Mouse (Mus musculus): Measurements from ENCODE around the gene Cers3.

Cers3 gene

DNA sequence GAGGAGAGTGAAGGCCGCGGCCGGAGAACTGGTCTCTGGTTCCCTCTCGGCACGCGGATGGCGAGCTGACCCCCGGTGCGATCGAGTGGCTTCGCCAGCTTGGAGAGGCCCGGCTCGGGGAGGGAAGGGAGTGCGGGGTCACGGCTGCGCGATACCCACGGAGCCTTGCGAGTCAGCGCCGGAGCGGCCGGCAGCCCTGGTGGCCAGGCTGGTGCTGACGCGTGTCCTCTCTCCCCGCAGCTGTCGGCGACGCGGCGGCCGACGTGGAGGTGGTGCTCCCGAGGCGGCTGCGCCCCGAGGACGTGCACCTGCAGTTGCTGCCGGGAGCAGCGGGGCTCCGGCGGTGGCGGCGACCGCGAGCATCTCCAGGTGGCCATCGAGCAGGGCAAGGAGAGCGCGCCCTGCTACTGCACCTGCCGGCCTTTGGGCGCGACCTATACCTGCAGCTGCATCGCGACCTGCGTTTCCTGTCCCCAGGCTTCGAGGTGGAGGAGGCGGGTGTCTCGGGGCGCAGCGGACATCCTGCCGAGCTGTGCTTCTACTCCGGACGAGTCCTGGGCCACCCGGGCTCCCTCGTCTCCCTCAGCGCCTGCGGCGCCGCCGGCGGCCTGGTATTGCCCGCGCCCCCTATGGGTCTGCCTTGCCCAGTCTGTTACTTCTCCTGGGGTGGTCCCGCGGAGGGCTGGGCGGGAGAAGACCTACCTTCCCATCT is 96.9 kb downstream of the Cers3 start:
- peak; percentile 22 to 51 for DNase-seq (ENCODE audit: low spot score in 2 of 2)

DNA sequence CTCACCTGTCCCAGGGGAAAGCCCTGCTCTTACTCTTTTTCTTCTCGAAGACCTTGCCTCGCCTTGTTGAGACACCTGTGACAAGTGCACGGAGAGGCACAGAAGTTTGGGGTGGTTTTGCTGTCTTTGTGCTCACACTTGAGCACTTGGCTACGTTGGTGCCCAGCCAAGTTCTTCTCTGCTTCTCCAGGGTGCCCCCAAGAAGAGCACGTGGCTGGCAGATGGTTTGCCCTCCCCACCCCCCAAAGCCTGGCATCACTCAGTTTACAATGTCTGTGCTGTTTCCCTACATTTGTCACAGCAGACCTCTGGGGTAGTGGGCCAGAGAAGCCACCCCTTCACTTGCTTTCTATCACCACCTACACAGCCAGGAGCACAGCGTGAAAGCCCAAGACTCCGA is 97.9 kb downstream of the Cers3 start:
- no peak for DNase-seq (ENCODE audit: low spot score in 2 of 2)

DNA sequence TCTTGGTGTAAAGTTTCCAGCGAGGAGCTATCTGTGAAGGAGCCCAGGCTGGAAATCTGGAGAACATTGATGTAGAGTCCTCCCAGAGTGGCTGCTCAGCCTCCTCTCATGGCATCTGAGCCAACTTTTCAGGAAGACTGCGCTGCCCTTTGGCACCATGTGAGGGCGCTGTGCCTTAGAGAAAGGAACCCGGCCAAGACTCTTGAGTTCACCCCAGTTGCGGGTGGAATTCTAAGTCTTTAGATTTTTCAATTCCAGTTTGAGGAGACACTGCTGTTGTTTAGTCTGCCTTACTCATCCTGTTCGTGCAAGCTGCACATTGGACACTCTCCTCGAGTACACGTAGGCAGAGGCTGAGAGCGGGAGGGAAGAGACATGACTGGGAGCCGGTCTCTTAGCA is 98.7 kb downstream of the Cers3 start:
- peak in 1 of 2 experiments; percentile 50 for DNase-seq (ENCODE audit: low spot score in 2 of 2)

DNA sequence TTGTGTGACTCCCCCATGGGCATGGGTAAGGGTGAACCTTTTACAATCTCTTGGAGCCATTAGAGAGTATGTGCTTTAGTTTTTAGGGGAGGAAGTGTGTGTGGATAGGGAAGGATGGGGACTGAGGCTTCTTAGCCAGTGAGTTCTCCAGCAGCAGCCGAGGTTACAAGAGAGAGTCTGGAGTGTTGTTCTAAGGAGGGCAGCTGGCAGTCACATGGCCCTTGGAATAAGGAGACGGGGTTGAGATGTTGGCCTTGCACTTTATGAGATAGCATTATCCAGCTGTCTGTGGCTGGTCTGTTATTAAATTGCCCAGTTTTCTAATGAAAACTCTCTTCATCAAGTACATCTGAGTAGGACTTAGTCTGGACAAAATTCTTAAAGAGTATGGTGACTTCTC is 100.5 kb downstream of the Cers3 start:
- DNase-seq (ENCODE audit: low spot score in 2 of 2), result no peak

DNA sequence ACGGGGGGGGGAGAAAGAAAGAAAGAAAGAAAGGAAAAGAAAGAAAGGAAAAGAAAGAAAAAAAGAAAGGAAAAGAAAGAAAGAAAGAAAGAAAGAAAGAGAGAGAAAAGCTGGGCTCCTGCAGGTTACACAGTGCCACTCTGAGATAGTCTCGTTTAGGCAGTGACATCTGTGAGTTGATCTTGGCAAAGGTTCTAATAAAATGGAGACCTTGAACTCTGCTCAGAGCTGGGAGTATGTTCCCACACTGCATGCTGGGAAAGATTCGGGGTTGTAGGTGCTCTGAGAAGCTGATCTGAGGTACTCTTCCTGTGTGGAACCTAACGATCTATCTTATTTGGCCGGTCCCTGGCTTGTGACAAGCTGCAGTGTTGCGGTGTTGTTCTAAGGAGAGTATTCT is 103.3 kb downstream of the Cers3 start:
- DNase-seq (ENCODE audit: low spot score in 2 of 2), result no peak

DNA sequence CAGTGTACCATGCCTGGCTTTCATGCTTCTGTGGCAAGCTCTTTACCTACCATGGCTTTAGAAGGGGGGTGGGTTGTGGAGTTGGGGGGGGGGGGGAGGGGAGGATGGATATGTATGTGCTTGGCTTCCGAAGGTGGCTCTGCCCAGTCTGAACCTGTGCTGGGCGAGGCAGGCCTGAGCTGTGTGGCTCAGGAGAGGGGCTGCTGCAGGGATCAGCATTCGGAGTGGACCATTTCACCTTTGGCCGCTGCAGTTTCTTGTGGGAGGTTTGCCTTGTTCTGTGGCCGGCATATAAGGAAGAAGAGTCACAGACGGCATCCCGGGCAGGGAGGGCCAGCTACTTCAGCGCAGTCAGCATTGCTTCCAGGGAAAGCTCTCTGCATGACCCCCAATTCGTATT is 104.0 kb downstream of the Cers3 start:
- DNase-seq (ENCODE audit: low spot score in 2 of 2), result no peak

DNA sequence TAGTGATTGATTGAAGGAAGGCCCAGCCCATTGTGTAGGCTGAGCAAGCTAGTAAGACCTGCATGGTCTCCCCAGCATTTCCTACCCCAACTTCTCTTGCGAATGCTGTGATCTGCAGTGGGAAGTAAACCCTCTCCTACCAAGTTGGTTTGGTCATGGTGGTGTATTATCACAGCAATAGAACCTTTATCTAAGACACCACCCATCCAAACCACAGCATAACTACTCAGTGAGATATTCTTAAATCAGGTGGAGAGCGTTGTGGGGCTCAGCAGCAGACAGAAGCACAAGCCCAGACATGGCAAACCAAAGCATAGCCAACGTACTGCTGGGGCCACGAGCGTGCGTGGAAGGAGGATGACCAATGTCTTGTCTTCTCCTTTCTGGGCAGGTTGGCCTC is 106.0 kb downstream of the Cers3 start:
- DNase-seq (ENCODE audit: low spot score in 2 of 2), result no peak

DNA sequence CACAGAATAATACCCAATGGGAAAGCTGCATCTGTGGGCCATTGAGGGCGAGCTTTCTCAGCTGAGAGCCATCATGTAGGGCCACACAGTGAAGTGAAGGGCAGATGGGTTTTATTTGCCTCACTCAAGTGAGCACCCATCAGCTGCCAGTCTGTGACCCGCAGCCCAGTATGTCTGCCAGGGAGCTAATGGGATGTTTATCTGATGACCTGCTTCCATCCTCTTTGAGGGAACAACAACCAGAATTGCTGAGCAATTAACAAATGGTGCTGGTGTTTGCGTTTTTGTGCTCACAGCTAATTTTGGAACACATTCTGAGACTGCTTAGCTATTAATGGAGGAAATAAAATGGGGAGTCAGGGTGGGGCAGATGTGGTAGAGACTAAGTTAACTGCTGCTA is 108.9 kb downstream of the Cers3 start:
- DNase-seq (ENCODE audit: low spot score in 2 of 2), result no peak

DNA sequence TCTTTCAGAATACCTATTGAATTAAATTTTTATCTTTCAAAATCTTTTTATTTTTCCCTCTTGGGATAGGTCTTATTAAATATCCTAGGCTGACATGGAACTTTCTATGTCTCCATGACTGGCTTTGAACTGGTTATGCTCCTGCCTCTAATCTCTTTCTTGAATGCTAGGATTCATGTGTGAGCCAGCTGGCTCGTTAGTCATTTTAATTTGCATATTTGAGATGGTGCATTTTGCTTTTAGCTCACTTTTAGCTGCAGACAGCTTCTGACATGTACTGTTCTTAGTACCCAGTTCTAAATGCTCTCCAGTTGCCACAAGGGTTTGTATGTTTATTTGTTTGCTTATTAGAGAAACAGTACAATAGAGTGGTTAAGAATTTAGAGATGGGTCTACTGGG is 114.3 kb downstream of the Cers3 start:
- no peak for DNase-seq (ENCODE audit: low spot score in 2 of 2)

DNA sequence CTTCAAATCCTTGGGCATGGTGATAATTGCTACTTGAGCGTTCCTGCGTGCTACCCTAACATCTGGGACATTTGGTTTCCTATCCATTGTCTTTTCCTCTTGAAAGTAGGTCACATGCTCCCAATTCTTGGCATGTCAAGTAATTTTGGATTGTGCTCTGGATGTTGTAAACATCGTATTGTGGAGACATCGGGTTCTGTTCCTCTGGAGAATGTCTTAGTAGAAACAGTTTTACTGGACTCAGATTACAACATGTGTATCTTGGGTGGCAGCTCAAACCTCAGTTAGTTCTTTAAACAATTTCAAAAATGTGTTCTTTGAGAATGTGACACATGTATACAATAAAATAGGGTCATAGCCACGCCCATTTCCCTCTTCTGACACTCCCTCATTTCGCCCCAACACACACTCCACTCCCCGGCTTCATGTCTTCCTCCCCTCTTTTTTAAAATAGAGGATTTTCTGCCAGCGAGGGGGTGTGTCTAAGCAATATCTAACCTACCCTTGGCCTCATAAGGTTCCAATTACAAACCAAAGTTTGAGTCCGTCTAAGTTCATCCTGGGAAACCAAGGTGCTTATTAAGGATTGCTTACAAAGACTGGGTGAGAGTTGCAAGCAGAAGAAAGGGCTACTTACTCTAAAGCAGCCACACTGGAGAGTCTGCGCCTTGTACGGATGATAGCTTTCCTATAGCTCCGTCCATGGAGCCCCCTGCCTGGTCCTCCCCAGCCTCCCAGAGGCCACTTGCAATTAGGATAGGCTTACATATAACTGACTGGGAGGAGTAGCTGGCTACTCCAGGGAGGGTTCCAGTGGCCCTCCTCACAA is 115.2 kb downstream of the Cers3 start:
- DNase-seq (ENCODE audit: low spot score in 2 of 2), result no peak

DNA sequence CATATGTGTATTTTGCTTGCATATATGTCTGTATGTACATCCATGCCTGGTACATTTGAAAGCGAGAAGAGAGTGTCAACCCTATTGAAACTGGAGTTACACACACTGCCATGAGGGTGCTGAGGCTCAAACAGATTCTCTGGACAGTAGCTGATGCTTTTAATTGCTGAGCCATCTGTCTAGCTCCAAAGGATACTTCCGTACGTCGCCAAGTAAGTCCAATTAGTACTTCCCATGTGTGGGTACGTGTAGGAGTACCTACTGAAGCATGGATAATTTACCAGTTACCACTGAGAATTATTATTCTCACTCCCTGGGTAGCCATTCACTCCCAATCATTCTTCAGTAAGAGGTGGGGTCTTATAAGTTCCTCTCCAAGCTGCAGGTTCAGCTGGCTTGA is 115.9 kb downstream of the Cers3 start:
- DNase-seq (ENCODE audit: low spot score in 2 of 2), result no peak

DNA sequence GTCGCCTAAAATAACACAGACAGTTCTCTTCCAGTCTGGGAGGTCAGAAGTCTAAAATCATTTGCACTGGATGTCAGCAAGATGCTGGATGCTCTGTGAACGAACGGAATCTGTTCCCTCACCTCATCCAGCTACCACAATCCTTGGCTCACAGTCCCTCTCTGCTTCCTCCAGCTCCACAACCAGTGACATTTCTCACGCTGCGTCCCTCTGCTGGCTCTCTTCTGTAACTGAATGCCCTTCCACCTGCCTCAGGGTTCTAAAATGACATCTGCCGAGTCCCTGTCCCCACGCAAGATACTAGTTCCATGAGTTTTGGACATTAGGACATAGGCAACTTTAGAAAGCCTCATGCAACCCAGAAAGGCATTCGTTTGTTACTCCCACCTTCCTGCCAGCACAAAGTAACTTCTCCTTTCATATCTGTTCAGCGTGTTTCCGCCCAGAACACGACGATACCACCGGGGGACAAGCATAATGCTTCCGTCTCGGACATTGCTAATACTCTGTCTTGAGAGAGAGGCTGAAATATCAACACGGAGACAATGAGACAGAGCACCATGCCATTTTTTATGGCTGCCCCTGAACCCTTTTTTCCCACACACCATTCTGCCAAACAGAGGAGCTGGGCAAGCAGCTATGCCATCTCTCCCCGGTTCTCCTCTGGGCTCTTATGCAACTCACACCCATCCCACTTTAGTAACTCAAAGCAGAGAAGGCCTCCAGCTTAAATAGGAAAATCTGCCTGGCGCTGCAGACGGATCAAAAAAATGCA is 123.8 kb downstream of the Cers3 start:
- peak in 1 of 2 experiments; percentile 13 for DNase-seq (ENCODE audit: low spot score in 2 of 2)

DNA sequence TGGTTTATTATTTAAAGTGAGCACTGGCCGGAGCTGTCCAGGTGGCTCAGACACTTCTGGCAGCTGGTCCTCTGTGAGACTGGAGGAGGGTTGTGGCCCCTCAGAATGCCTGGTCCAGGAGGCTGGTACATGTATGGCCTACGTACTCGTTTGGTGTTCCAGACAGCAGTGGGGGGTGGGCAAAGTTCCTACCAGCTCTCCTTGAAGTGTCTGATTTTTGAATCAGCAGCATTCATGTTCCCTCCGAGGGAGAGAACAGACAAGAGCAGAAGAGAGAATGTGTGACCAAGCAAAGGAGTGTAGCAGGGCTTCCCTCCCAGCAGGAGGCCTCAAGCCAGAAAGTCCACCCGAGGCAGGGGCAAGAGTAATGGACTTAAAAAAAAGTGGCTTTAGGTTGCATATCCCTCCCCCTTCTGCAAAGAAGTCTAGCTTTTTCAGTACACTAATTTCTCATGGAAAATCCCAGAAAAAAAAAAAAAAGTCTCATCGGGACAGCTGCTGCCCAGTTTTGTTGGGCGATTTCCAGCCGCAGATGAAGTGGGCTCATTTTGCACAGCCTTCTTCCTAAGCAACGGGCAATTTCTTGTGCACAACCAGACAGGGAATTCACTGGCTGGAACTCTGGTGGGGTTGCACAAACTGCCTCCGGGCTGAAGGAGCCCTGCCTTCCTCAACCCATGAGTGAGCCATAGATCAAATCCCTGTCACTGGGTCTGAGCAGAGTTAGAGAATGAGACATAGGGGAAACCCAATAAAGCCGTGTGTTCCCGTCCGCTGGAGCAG is 124.6 kb downstream of the Cers3 start:
- DNase-seq (ENCODE audit: low spot score in 2 of 2), result peak in 1 of 2 experiments; percentile 14

DNA sequence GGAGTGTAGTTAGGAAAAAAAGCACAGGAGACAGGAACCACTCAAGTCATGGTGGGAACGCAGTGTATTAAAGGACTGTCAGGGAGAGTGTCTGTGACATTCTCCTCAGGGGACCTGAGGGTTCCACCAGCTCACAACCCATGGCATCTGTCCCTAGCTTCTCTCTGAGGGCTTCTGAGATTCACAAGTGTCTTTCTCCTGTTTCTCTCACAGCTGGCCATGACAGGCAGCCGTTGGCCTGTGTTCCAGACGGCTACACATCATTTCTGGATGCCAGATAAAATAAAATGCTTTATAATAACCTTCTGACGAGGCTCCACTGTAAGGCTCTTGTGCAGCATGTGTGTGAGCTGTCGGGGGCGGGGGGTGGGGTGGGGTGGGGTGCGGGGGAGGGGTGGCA is 128.2 kb downstream of the Cers3 start:
- DNase-seq (ENCODE audit: low spot score in 2 of 2), result no peak

DNA sequence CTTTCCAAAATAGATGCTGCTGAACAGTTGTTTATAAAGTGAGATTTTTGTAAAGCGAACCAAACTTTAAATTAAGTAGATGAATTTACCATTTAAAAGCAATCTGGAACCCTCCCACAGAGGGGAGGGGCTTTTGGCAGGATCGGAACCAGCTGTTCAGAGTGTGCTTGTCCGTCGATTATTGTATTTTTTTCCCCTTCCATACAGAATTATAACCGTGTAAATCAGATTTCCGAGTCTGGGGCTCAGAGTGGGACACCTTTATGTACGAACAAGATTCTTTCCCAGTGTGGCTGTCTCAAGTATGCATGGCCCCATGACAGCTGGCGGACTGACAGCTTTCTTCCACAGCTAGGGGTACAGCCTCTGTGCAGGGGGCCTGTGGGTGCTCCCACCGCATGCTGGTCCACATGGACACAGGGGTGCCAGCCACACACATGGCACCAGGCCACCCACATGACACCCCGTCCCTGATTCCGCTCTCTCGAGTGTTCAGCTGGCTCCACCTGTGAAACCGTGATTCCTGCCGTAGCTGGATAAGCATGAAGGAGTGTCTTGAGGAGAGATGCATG is 128.7 kb downstream of the Cers3 start:
- DNase-seq (ENCODE audit: low spot score in 2 of 2), result no peak

DNA sequence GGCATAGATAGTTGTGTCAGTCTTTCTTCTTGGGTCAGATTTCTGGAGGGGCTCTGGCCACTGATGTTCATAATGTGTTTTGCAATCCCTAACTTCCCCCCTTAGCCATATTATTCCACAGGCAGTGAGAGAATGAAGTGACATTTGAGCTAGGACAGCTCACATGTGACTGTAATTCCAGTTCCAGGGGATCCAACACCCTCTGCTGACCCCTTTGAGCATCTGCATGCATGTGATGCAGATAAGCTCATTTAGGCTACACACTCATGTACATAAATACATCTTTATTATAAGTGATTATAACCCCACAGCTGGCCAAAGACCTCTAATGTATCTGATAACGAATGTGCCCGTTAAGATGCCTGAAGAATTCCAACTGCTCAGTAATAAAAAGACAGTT is 129.9 kb downstream of the Cers3 start:
- DNase-seq (ENCODE audit: low spot score in 2 of 2), result no peak
